Mouse (Mus musculus): Measurements from ENCODE around the gene Fbxo27. TPM values are rescaled to one million over a fixed set of nuclear protein-coding genes. Genes with fewer than 3 reads are reported as not detected.

Gene Fbxo27
- total RNA-seq, 2 experiments from 2014 or later, result 16.8 to 20.1 TPM

DNA sequence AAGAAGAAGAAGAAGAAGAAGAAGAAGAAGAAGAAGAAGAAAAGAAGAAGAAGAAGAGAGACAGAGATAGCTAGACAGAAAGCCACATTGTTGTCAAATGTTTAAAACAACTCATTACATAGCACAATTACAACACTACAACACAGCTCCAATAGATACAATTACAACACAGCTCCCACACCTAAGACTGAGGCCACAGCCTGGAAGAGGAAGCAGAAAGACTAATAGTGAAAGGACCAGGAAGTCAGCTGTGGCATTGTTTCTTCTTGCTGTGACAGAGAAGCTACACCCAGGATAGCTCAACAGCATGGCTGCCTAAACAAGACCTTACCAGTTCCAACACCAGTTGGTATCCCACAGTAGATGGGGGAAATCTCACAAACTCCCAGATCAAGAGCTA, 16.8 kb downstream of the Fbxo27 start:
- no peak for DNase-seq

DNA sequence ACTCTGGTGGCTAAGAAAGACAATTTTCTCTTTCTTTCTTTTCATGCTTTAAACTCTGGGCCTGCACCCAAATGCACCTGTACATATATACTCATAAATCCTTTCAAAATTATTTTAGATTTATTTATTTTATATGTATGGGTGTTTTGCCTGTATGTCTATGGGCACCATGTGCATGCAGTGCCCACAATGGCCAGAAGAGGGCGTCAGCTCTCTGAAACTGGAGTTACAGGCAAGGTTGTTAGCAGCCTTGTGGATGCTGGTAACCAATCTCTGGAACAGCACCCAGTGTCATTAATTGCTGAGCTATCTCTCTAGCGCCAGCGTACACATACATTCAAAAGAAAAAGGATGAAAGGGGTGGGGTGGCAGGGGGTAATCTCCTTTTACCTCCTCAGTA, 18.3 kb downstream of the Fbxo27 start:
- DNase-seq, result no peak

DNA sequence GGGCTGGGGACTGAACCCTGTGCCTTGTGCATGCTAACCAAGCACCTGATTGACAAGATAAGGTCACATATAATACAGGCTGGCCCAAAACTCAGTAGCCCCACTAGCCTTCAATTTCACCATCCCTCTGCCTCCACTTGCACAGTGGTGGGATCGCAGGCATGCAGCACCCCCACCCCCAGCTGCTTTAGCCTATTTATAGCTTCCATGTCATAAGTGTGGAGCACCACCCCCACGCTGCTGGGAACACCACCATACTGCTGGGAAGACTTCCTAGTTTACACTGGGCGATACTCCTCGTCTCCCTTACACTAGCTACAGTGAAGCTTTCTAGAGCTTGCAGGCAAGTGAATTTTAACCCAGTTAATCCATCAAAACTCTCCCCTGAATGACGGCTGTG, 22.0 kb downstream of the Fbxo27 start:
- DNase-seq, result peak in 1 of 2 experiments; percentile 25

DNA sequence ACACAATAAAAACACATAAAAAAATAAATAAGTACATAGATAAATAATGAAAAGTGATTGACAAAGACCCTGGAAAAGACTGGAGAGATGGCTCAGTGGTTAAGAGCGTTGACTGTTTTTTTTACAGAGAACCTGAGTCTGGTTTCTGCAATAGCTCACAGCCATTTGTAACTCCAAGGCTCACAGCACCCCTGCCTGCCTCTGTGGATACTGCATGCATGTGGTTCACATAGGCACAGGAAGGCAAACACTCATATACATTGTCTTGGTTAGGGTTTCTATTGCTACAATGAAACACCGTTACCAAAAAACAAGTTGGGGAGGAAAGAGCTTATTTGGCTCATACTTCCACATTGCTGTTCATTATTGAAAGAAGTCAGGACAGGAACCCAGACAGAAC, 22.9 kb downstream of the Fbxo27 start:
- no peak for DNase-seq

DNA sequence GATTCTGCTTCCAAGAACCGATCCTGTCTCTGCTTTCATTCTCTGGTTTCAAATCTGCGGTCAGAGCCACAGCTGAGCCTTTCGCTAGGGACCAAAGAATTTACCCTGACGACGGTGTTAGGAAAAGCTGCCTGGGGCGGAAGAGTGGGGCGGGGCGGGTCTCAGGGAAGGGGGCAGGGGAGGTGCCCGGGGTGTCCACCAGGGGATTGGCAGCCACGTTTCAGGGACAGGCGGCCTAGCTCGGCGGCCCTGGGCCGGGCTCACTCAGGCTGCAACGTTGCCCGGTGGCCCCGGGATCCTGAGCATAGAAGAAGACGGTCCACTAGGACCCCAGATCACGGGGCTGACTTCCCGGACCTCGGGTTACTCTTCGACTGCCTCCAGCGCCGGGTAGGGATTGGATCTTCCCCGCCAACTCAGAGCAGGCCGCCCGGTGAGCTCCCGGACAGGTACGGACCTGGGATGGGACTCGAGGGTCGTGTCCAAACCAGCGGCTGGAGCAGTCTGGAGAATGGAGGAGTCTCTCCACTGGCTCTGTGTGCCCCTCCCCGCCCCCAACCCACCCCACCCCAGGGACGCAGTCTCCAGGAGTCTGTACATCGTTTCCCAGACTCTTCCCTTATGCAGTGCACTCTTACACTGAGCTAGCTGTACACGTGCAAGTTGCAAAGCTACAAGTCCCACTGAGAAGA, 24.1 kb downstream of the Fbxo27 start, which contains the start of gene Fbxo17:
Gene Fbxo17, plus strand, starts transcription at position 215 of the 692 bp plus-strand sequence.
- DNase-seq, result no peak

DNA sequence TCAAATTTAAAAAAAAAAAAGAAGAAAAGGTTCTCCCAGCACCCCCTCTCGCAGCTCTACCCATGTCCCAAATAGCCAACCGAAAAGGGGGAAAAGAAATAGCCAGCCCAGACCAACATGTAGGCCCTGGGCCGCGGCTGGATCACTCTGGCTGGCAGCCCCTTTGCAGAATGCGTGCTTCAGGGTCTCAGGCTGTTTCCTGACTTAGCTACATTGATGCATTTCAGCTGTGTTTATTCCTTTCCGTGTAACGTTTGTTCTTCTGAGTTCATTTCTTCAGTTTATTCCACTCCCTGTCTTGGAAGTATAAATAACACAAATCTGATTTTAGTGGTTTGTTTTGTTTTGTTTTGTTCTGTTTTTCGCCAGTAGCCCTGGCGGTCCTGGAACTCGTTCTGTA, 25.1 kb downstream of the Fbxo27 start:
- no peak for DNase-seq

DNA sequence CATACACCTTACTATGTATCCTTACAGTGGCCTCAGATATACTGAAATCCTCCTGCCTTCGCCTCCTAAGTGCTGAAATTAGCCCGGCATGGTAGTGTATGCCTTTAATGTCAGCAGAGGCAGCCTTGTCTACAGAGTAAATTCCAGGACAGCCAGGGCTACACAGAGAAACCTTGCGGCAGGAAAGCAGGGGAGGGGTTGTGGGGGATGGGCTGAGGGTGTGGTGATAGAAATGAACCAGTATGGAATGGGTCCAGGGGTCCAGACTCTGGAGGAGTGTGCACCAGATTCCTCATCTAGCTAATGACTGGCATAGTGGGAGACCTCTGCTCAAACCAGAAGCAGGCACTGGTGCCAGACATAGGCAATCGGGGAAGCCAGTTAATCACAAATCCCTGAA, 26.5 kb downstream of the Fbxo27 start:
- no peak for DNase-seq

DNA sequence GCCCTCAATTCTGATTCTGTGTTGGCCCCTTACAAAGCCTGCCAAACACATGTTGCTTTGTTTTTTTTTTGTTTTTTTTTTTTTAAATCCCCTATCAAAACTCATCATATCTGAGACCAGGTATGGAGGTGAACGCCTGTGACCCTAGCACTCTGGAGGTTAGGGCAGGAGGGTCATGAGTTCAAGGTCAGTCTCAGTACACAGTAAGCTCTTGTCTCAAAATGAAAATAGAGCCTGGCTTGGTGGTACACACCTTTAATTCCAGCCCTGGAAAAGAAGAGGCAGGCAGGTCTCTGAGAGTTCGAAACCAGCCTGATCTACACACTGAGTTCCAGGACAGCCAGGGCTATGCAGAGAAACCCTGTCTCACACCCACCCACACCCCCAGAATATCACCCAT, 27.0 kb downstream of the Fbxo27 start:
- DNase-seq, result no peak

DNA sequence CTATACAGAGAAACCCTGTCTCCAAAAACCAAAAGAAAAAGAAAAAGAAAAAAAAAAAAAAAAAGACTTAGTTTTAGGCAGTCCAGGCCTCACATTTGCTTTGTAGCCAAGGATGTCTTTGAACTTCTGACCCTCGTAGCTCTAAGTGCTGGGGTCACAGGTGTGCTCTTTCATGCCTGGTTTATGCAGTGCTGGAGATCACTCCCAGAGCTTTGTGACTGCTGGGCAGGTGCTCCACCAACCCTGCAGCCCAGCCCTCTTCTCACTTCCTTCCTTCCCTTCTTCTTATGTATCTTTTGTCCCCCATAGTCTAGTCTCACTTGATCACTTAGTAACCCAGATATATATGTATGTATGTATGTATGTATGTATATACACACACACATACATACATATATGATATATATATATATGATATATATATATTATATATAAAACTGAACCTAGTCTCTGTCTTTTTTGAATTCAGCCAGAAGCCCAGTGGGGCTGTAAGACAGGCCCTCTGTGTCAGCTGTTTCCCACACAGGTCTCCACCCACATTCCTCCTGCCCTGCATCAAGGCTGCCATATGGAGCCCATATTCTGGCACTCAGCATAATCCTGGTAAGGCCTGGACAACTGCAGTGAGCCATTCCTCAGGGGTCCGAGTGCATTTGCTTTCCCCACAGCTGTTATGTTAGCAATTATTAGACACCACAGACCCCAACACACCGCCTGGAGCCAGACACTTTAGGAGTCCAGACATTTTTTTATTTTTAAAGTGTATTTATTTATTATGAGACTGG, 28.3 kb downstream of the Fbxo27 start:
- no peak for DNase-seq

DNA sequence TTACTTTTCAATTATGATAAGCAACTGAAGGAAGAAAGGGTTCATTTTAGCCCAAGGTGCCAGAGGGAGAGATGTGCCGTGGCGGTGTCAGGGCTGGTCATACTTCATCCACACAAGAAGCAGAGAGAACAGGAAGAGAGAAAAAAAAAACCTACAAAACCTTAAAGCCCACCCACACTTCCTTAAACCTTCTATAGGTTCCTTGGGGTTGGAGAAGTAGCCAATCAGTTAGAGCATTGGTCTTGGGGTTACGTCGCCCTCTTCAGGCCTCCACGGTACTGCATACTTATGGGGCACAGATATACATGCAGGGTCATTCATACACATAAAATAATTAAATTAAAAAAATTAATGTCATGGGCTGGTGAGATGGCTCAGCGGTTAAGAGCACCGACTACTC, 29.4 kb downstream of the Fbxo27 start:
- DNase-seq, result no peak

DNA sequence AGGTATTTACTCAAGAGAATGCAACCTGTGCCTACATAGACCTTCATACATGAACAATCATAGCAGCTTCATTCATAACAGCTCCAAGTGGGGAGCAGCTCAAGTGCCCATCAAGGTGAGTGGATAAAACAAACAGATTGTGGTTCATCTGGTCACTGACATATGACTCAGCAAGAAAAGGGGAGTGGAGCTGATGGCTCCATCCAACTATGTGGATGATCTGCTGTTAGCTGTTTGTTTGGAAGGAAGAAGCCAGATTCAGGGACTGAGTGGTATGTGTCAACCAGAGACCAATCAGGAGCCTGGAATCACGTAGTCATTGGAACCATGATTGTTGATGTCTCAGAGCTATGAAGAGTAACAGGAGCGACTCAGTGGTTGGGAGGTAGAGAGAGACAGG, 32.0 kb downstream of the Fbxo27 start:
- DNase-seq, result no peak

DNA sequence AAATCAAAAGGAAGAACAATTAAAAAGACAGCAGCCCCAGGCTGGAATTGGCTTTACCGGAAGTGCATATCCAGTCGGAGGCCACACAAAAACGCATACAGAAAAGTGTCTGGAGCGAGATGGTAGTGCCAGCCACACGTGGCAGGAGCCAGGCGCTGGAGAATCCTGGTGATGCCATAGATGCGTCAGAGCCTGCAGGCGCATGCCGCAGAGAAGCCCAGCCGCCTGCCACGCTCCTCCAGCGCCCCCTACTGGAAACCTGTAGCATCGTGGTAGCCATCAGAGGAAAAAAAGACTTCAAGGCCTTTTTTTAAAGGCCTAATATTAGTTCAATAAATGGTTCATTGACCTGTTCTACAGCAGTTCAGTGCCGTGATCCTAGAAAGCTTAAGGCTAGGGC, 34.0 kb downstream of the Fbxo27 start:
- DNase-seq, result peak; percentile 82

DNA sequence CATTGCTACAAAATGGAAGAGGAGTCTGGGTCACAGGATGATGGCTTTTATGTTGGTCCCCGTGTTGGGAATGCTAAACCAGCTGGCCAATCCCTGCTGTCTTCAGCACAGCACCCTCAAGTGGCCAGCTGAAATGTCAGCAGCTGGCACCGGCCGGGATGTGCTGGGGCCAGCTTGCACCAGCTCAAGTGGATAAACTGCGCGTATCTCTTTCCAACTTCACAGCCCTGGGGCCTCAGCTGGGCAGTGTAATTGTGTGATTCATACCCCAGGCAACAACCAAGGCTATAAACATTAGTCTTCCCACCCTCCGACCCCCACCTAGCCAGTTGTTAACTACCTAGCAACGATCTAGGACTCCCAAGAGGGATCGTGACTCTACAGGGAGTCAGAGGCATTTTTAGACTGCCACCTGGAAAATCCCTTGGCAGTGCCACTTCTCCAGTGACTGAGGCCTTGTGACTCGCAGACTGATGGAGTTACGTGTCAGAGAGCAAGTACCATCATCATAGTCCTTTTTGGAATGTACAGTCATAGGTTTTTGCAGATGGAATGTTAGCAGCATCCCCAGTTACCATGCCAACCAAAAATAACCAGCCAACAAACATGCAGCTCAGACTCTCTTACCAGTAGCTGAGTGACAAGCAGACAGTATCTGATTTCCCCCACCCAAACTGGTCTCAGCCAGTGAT, 35.1 kb downstream of the Fbxo27 start:
- peak; percentile 54 to 55 for DNase-seq

DNA sequence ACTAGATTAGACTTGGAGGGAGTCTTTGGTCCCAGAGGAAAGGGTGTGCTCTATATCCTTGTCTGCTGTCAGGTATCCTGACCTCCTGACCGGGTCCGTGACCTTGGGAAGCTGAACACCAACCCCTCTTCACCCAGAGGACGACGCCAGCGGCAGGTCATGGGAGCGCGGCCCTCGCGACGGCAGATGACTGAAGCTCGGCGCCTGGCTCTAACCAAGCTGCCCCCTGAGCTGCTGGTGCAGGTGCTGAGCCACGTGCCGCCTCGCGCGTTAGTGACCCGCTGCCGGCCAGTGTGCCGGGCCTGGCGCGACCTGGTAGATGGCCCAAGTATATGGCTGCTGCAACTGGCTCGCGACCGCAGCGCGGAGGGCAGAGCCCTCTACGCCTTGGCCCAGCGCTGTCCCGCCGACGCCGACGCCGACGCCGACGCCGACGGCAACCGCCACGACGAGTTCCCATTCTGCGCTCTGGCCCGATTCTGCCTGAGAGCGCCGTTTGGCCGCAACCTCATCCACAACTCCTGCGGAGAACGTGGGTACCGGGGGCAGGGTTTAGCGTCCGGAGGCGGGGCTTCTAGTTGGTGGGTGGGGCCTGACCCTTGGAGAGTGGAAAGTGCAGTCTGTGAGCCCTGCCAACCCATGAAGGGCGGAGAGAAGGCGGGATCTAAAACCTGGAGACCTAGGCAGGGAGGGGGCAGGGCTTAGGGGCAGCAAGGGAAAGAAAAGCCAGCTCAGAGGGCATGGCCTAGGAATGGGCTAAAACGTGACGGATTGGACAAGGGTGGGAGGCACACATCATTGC, 39.9 kb downstream of the Fbxo27 start:
- peak; percentile 50 to 59 for DNase-seq

DNA sequence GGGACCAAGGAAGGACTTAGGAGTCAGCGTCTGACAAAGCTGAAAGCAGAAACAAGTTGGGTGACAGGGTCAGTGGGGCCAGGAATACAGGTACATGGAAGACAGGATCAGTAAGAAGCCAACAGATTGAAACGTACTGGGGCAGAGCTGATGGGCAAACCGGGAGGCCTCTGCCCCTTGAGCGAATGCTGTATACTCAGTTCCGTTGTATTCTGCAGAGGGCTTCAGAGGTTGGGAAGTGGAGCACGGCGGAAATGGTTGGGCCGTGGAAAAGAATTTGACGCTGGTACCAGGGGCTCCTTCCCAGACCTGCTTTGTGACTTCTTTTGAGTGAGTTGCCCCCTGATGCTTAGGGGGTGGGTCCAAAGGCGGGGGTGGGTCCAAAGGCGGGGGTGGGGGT, 40.6 kb downstream of the Fbxo27 start:
- no peak for DNase-seq

DNA sequence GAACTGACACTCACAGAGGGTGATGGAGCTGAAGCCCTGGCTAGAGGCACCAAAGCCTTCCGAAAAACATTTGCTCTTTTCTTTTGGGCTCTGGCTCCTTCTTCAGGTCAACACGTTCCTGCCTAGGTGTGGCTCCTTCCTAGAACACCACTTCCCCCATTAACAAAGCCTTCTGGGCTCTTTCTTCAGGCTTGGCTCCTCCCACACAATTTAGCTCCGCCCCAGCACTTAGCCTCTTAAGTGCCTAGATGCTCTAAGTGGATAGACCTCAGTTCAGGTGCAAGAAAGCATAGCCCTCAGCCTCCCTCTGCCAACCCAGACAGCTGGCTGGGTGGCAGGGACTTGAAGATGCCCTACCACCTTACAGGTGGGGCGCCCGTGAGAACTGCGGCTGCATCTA, 43.1 kb downstream of the Fbxo27 start:
- no peak for DNase-seq

DNA sequence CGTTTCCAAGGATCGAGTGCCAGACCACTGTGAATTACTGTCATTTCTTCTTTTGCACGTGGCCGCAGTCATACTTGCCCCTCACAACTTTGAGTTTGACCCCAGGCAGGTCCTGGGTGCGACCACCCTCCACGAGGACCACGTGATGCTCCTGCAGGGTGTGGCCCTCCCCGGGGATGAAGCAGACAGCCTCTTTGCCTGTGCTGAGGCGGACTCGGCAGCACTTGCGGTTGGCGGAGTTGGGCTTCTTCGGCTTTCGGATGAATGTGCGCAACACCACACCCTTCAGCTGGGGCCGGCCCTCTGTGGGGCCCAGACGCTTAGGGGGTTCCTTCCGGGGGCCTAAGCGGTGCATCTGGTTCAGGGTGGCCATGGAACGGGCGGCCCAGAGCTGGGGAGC, 47.2 kb downstream of the Fbxo27 start:
- DNase-seq, result no peak

DNA sequence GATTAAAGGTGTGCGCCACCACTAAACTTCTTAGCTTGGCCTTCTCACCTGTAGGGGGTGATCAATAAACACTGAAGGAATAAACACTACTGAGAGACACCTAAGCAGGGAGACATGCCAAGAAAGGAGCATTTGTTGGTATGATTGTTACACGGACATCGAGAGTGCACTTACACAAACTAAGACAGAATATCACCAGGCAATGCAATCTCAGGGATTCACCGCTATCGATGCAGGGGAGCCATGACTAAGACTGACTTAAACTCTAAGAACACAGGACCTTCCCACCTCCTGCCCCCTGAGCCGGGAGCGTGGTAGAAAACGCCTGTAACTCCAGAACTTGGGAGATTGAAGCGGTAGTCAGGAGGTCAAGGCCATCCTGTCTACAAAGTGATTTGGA, 48.3 kb downstream of the Fbxo27 start:
- no peak for DNase-seq

DNA sequence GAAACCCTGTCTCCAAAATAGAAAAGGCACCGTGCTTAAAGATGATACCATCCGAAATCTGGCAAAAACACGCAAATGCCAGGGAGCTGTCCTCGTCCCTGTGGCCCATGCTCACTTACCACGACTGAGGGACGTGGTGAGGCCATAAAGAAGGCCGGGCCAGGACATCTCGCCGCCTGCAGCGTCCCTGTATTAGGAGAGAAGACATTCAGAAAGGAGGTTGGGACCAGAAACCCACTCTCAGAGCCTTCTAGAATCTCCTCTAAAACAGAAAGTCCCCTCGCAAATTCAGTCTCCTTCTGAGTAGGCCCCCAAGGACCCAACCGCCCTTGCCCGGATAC, 48.7 kb downstream of the Fbxo27 start:
- no peak for DNase-seq

DNA sequence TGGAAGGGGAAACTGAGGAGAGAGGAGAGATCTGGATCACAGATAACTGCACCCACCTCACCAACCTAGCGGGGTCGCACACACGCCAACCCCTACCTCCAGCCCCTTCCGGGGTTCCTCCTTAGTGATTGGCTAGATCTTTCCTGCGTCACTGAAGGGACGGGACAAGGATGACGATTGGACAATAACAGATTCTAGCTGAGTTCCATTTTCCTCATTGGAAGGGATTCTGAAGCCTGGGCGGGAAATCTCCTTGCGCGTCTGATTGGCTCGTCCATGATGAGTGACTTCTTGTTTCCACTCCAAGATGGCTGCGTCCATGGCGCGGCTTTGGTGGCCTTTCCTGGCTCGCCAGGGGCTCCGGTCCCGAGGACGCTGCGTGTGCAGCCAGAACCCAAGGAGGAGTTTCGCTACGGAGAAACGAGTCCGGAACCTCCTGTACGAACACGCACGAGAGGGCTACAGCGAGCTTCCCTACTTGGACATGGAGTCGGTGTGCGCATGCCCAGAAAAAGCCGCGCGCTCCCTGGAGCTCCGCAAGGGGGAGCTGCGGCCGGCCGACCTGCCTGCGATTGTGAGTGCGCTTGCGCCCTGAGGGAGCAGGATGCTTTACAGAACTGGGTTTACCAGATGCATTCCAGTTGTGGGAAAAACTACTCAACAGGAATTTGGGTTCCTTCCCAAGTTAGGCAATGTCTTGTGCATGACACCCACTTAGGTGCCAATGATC, 49.2 kb downstream of the Fbxo27 start, which contains the start of the genes Mrps12 and Sars2:
Gene Mrps12, minus strand, starts transcription at position 112 of the 730 bp plus-strand sequence.
Gene Sars2, plus strand, starts transcription at position 284 of the 730 bp plus-strand sequence.
- DNase-seq, result peak; percentile 95 to 96
